Mouse (Mus musculus): ENCODE results near the gene Cnr1. TPM values are rescaled to one million over a fixed set of nuclear protein-coding genes. Genes with fewer than 3 reads are reported as not detected.

Cnr1 gene
- polyA plus RNA-seq, 1 experiment from 2014 or later: 0.12 TPM

Other genes with a start within 250 kb of the Cnr1 start
- gene Spaca1, start 125.6 kb downstream of the Cnr1 start, polyA plus RNA-seq (2015; fragmentation: Nextera tagmentation; extraction: Ambion mirVana): 0.17 and 0.25 TPM in 2 replicates